Mouse (Mus musculus): ENCODE results near the gene Slc12a8. TPM values are rescaled to one million over a fixed set of nuclear protein-coding genes. Genes with fewer than 3 reads are reported as not detected.
A peak's percentile ranks its signal among the peaks of the same experiment; 100 is the strongest.

Slc12a8 gene
- polyA plus RNA-seq, 1 experiment = 7.7 TPM

DNA sequence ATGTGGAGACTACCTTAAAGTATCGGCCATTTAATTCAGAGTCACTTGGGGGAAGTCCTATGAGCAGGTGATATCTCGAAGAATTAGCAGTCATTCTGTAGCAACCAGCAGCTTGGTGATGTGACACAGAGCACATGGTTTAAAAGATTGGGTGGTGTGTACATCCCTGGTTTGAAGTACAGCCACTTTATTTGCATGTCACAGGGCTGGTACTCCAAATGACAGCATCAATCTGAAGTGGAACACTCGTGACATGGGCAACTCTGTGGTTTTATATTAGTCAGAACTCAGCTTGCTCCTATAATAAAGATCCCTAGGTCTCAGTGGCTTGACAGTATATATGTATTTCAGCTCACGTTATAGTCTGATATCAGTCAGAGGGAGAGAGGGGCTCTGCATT lies 155.5 kb downstream of the Slc12a8 start:
- peak; percentile 0 for DNase-seq (ENCODE audit: low spot score)

DNA sequence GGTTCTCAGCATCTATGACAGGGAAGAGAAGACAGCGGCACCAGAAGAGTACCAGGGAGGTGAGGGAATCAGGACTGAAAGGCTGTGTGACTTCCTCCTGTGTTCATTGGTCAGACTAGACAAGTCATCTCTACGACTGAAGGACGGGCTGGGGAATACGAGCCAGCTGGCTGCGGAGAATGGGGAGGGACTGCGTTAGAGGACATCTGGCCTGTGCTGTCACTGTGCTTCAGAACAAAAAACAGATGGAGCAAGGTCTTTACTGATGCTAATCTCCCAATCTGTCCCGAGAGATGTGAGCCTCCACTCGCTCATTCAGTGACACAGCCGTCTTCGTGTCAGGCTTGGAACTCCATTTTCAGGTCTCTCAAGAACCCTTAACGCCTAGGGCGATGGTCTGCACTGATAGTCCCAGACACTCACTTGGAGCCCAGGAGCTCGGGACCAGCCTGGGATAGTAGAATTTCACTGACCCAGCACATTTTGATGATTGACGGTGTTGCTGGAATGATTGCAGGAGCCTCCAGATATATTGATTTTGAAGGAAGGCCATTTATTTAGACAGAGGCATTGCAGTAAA lies 156.5 kb downstream of the Slc12a8 start:
- DNase-seq (ENCODE audit: low spot score) = peak; percentile 16

DNA sequence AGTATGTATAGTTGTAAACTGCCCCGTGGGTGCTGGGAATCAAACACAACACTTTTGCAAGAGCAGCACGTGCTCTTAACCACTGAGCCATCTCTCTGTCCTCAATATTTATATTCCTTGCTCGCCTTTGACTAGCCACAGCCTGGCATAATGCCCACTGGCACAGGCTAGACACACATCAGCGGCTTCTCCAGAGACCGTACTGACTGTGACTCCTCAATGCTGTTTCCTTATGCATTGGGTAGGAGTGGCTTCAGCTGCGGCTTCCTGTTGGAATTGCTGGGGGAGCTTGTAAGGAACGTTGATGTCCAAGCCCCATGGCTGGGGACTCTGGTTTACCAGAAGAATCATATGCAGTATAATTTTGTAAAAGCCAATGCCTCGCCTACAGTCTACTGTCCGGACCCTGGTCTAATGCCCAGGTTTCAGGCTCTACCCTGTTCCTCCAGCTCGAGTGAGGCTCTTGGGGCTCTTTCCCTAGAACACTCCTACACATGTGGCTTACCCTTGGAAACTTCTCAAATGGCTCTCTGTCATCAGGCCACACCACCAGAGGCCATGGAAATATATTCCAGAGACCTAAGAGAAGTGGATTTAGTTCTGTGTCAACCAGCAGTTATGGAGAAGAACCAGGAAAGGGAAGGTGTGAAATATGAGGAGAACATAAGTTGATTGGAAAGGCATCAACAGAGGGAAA lies 158.2 kb downstream of the Slc12a8 start:
- DNase-seq (ENCODE audit: low spot score) = no peak

DNA sequence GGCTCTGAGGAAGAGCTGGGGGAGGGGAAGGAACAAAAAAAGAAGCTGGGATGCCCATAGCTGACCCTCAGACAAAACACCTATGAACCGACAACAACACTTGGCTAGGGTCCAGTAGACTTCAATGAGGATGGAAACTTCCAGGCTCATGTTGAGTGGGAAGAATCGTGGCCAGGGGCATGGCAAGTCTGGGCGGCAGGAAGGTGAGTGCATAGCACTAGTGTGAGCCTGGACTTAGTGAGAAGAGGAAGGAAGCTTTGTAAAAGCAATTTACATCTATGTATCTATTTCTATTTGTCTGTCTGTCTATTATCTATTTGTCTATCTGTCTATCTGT lies 158.7 kb downstream of the Slc12a8 start:
- DNase-seq (ENCODE audit: low spot score) = no peak

DNA sequence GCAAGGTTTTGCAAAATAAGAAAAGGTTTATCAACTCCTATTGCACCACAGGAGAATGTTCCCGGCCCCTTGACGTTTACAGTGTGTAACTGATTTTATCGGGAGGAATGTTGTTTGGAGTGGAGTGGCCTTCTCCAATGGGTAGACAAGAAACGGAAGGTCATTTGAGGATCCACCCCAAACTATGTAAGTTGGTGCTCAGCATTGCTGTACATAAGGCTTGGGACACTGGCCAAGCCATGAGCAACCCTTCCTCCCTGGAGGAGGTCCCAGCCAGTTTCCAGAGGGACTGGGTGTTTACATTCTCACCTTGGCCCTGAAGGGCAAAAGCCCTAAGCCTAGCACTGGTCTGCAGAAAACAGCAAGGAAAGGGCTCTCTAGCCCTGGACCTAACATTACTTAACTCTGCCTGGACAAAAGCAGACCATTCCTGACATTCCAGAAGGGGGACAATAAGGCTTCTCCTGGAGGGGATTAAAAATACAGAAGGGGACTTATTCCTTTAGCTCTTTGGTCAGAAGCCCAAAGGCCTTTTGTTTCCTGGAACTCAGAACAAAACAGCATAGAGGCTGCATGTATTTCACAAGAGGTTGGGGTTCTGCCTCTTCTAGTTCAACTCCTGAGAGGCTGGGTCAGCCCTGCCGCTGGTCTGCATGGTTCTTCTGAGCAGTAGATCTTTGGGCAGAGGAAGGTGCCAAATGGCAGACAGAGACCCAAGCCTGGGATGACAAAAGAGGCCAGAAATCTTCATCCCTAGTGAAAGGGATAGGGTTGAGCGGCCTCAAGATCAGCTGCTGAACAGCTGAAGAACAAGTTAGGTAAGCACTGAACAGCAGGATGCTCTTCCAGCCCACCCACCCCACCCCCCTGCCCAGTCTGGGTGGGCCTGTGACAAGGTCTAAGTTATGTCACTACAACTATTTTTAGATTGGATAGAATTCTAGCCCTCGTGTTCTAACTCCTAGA lies 159.5 kb downstream of the Slc12a8 start:
- no peak for DNase-seq (ENCODE audit: low spot score)

DNA sequence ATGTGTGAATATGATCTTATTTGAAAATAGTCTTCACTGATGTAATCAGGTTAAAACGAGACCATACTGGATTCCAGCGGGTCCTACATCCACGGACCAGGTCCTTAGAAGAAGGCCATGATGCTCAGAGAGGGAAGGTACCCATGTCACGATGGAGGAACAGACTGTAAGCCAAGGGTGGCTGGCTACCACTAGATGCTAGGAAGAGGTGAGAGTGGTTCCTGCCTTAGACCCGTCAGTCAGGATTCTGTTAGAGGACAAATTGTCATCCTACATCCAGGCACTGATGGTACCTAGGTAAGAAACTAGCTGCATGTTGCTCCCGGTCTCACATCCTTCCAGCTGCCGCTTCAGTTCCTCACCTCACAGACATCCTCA lies 160.2 kb downstream of the Slc12a8 start:
- no peak for DNase-seq (ENCODE audit: low spot score)

DNA sequence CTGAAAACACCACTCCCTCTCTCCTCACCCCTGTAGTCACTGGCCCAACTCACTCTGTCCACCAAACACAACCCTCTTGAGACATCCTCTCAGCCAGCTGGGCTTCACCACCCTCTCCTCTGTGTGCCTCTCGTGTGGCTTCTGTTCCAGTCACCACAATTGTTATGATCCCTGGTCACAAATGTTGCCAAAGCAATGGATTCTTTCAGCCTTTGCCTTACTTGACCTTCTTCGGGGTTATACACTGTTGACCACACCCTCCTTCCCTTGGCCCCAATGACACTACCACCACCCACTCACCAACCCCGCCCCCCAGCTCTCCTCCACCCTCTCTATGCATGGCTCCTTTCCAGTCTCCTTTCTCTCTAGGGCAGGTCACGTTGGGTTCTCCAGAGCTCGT lies 160.8 kb downstream of the Slc12a8 start:
- no peak for DNase-seq (ENCODE audit: low spot score)

DNA sequence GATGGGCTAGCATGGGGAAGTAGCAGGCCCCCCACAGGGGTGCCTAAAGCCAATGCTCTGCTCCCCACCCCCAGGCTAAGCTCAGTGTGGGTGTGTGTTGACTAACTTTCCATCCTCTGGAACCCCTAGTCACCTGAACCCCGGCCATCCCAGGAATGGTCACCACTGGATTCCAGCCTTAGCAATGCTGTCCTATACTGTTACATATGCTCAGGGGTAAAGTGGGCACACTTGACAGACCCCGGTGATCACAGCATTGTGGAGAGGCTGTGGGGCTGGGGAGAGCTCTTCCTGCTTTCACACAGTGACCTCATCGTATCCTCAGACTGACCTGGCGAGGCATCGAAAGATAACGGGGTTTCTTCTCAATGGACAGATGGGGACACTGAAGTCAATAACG lies 163.1 kb downstream of the Slc12a8 start:
- no peak for DNase-seq (ENCODE audit: low spot score)

DNA sequence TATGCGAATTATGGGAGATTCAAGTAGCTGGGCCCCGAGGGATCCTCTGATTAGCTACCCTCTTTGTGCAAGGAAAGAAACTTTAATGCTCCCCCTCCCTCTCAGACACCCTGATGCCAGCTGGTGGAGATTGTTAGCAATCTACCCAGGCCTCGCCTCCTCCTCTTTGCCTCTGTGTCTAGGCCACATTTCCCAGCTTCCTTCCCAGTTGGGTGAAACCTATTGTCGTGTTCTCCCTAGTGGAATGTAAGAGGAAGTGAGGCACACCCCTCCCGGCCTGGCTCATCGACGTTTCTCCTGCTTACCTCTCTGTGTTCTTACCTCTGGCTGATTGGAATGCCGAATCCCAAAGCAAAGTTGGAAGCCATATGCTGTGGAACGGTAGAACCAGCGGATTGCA lies 163.7 kb downstream of the Slc12a8 start:
- no peak for DNase-seq (ENCODE audit: low spot score)

DNA sequence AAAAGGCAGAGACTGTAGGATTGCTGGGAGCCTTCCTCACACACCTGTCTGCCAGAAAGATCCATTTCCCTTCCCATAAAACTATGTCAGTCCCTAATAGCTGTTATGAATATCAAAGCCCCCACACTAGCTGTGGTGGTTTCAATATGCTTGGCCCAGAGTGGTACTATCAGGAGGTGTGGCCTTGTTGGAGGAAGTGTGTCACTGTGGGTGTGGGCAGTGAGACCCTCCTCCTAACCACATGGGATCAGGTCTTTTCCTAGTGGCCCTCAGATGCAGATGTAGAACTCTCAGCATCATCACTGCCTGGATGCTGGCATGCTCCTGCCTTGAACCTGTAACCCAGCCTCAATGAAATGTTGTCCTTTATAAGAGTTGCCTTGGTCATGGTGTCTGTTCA lies 164.5 kb downstream of the Slc12a8 start:
- DNase-seq (ENCODE audit: low spot score) = no peak

DNA sequence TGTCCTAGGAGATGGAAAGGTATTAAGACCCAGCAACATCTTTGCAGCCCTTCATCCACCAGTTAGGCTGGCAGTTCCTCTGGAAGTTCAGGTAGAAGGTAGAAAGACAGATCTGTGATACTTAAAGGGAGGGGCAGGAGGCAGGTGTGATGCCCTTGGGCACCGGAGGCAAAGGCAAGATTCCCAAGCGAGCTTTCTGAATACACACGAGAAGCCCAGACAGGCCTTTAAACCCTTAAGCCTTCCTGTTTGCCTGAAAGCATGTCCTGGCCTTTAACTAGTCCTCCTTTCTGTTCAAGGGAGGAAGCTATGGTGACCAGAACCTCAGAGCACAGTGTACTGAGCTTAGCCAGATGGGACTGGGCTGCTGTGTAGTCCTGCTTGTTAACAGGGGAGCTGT lies 165.5 kb downstream of the Slc12a8 start:
- DNase-seq (ENCODE audit: low spot score) = no peak

DNA sequence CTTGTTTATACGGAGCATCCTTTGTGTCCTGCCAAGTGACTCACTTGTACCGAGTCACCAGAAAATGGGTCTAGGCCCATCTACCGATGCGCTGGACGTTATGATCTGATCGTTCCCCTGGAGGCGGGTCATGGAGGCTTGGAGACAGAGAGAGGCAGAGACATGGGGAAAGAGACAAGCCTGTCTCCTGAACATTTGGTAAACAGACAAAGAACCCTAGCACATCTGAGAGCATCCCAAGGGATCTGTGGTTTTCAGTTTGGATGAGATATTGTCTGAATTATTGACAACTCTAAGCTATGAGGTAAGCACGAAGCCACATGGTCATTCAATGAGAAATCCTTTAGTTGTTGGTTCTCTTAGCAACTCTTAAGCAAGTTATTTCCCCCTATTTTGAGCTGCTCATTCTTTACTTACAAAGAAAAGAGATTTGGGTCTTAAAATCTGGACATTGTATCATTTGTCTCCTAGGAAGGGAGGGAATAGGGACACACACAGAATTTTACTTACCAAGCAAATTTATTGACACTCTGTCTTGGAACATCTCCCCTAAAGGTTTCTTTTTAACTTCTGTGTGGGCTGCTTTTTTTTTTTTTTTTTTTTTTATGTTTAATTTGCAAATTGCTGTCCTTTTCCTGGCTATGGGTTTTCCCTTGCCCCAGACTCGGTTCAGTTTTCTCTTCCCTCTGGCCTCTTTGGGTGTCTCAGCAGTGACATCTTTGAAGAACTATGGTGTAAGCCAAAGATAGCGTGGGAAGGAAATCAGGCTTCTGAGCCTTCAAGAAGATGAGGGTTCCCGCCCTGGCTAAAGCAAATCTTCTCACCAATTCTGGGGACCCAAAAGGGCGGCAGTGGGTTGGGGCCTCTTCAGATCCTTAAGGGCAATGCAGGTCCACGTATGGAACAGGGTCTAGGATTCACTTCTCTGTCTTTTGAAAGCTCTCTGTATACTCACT lies 166.4 kb downstream of the Slc12a8 start:
- no peak for DNase-seq (ENCODE audit: low spot score)

DNA sequence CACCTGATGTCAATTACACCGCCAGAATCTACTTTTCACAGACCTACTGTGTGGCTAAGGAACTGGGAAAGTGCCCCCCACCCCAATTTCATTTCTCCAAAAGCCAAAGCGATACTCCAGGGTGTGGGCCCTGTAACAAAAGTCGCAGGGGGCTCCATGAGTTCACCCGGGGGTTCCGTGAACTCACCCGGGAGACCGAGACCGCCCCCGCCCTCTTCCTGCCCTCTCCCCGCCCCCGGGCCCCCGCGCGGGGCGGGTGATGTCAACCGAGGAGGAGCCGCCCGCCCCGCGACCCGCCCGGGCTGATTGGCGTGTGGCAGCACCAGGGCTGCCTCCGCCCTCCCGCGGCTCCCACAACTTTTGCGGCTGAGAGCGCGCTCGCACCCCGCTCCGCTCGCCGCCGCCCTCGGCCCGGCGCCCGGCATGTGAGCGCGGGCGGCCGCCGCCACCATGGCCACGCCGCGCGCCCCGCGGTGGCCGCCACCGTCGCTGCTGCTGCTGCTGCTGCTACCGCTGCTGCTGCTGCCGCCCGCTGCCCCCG lies 167.1 kb downstream of the Slc12a8 start, which contains the start of gene Heg1:
TSS of gene Heg1 (plus strand) at position 209 of the 541 bp plus-strand sequence.
- peak; percentile 68 for DNase-seq (ENCODE audit: low spot score)

DNA sequence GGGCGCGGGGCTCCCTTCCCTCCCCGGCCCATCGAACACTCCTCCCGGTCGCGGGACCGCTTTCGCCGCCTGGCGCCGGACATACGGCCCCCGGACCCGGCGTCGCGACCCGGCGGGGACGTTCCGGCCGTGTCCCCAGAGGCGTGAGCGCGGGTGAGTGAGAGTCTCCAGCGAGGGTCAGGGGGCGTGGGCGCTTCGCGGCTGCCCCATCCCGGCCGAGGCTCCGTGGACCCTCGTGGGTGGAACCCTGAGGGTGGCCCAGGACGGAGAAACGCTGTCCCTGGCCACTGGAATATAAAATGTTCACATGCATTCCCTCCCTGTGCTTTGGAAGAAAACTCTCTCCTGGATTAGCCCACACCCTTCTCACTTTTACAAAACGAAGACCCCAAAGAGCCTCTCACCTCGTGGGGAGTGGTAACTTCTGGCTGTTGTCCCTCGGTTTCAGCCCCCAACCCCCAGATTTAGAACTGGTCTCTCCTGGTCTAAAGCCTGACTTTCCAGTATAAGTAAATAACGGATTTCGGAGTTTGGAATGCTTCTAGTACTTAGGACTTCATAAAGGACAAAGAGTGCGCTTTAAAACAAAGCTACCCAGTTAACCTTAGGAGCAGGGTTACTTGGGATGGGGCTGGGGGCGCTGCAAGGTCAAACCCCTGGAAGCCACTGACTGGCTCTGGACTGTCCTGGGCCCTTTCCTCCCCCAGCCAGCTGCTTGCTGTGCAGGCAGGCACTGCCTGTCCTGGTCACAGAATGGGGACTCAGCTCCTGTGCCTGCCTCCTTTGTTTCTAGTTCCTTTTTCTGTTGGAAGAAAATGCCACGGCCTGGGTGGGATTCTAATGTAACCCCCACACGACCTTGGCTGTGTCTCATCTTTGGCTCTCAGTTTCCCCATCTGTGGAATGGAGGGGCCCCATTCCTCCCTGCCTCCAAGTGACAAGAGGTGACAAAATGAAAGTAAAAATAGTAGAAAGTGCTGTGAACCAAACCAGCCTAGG lies 167.9 kb downstream of the Slc12a8 start:
- DNase-seq (ENCODE audit: low spot score) = no peak

DNA sequence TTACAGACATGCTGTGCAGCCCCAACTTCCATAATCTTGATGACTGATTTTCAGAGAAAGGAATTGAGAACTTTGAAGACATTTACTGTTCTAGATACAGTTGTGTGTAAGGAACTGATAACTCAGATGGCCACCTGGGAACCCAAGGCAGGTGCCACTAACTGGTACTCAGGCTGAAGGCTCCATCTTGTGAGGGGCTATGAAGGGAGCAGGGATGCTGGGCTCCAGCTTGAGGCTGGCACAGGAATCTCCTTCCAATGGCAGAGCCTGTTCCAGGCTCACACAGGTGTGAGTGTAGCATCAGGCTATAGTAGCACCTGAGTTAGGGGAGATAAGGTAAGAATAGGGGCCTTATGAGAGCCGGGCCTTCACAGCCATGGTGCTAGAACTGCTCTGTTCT lies 168.9 kb downstream of the Slc12a8 start:
- DNase-seq (ENCODE audit: low spot score) = no peak

DNA sequence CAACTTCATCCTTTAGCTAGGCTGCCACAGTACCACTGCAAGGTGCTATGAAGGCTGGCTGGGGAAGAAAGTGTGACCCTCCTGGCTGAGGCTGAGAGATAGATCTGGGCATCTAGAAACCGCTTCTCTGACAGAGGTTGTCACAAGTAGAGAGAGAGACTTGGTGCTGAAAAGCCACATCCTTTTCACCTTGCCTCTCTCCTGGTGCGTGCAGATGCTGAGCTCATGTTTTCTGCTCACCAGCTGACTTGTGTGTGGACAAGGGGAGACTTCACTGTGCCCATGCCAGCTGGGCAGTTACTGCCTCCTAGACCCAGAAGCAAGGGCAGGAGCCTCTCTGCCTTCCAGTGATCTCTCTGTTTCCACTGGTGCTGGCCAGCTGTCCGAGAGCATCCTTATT lies 170.6 kb downstream of the Slc12a8 start:
- DNase-seq (ENCODE audit: low spot score) = no peak

DNA sequence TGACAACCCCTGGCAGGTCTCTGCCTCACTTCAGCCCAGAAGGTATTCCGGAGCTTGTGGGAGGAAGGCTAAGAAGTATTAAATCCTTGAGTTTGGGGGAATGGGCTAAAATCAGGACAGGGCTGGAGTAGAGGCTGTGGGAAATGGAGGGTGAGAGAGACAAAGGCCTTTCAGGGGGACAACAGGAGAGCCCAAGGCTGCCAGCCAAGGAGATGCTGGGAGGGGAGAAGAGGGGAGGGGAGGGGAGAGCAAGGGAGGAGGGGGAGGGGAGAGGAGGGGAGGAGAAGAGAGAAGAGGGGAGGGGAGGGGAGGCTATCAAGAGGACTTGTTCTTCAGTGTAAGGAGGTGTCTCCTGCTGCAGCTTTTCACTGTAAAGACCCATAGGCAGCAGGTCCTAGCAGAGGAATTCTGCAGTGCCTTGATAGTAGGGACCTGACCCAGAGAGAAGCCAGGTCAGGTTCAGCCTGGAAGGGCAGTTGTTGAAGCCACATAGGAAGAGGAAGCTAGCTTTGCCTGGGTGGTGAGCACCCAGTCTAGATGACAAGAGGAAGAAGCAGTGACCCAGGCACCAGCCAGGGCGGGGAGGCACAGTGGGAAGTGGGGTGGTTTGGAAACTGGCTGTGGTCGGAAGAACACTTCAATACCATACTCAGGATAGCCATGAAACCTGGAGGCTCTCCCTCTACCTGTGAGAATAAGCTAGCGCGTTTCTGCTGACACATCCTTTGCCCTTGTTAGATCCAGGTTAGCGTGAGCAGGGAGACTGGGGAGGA lies 174.0 kb downstream of the Slc12a8 start:
- no peak for DNase-seq (ENCODE audit: low spot score)

DNA sequence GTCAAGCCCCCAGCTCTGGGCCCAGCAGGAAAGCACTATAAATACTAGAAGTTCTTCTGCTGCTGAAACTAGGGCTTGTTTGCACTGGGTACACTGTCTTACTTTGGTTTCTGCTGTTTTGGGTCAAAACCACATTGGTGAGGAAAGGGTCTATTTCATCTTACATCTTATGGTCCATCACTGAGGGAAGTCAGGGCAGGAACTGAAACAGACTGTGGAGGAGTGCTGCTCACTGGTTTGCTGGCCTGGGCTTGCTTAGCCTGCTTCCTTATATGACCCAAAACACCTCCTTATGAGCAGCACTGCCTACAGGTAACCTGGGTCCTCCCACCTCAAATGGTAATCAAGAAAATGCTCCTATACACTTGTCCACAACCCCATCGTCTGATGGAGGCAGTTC lies 176.4 kb downstream of the Slc12a8 start:
- DNase-seq (ENCODE audit: low spot score) = no peak

Data from urinary bladder, adult 2 months (tissue).